ENCODE assay signal across 31 mouse cellular contexts in genomic region chr16:62327378-62328036, GRCm38 (mm10).
DNase-seq lines count a peak whose midpoint lies in the region; ATAC-seq and TF ChIP-seq lines count a peak whose summit lies in the region.
"Had no signal": no experiment of that assay in that cellular context is flagged by ENCODE, and none has a peak within 500 bp of the region (broad histone marks: within the 10 kb centered on the region; RNA-seq: fewer than 3 reads in every experiment).

No protein-coding gene starts in this region.

- no peaks in the 10 kb centered on the region for H3K9me3 ChIP-seq in forebrain, embryonic 14.5 days (replicated peaks; ENCODE audit: control insufficient read depth, low read length)
- no peaks in the 10 kb centered on the region for H3K9me3 ChIP-seq in forebrain, embryonic 15.5 days
- no peaks in the 10 kb centered on the region for H3K9me3 ChIP-seq in limb, embryonic 13.5 days
- H3K9me3 ChIP-seq in limb, embryonic 10.5 days (replicated peaks) = no peaks in the 10 kb centered on the region
- H3K9me3 ChIP-seq: limb, embryonic 15.5 days; liver, embryonic 13.5 days; midbrain, embryonic 13.5 days had no signal

- peak; percentile 55; the same call in 1 of the 2 replicates for ATAC-seq in forebrain, embryonic 14.5 days
- no peak; the same call in 1 of the 2 replicates for ATAC-seq in forebrain, embryonic 15.5 days (replicated peaks)
- ATAC-seq in limb, embryonic 13.5 days (ENCODE audit: low FRiP score, low read depth) = 0 out of 2 replicates have a peak, but pooled peaks have one; percentile 19
- ATAC-seq: intestine, embryonic 16.5 days; lung, postnatal 0 days; midbrain, embryonic 13.5 days; Patski had no signal

- DNase-seq in embryo, embryonic 11 days = peak; percentile 2
- DNase-seq in embryo, embryonic 10.5 days (ENCODE audit: low spot score) = no peak
- peak; percentile 34 for DNase-seq in forebrain, embryonic 14.5 days (ENCODE audit: low spot score)
- no peak for DNase-seq in limb, embryonic 10.5 days (ENCODE audit: low spot score)
- DNase-seq in brain, embryonic 14.5 days (ENCODE audit: low read depth) = peak; percentile 67
- no peak for DNase-seq in kidney, postnatal 4 days
- DNase-seq: adrenal gland, postnatal 10 days; cerebellum, adult 2 months; cerebellum, postnatal 36 days; gastrocnemius, adult 2 months; gastrocnemius, postnatal 36 days; heart, adult 18-20 months; heart, postnatal 36 days; kidney, adult 8-10 months; kidney, postnatal 10 days; liver, embryonic 13.5 days; lung, adult 18-20 months; lung, postnatal 4 days; right cerebral cortex, postnatal 4 days; thymus, adult 18-20 months; thymus, postnatal 25 days had no signal

- 29% methylated on average over 5 of the region's 5 CpGs for WGBS in forebrain, embryonic 14.5 days
- 22% methylated on average over 5 of the region's 5 CpGs for WGBS in forebrain, embryonic 15.5 days
- WGBS in limb, embryonic 13.5 days = 36% methylated on average over 5 of the region's 5 CpGs
- WGBS in limb, embryonic 10.5 days = 60% methylated on average over 5 of the region's 5 CpGs

- H3K9ac ChIP-seq in forebrain, embryonic 14.5 days (ENCODE audit: low read length) = no peak overlapping the region
- H3K9ac ChIP-seq in forebrain, embryonic 15.5 days (replicated peaks) = no peak overlapping the region
- no peak overlapping the region for H3K9ac ChIP-seq in limb, embryonic 13.5 days
- H3K9ac ChIP-seq: limb, embryonic 15.5 days; liver, embryonic 13.5 days; midbrain, embryonic 13.5 days had no signal

- TF ChIP-seq CTCF in brain, embryonic 14.5 days (IDR thresholded peaks at IDR 0.05; ENCODE audit: borderline replicate concordance, extremely low read depth, insufficient read depth, insufficient read length) = no peak

- no peak overlapping the region for H3K27ac ChIP-seq in forebrain, embryonic 14.5 days (ENCODE audit: low read depth, low read length)
- no peak overlapping the region for H3K27ac ChIP-seq in forebrain, embryonic 15.5 days (replicated peaks)
- H3K27ac ChIP-seq in limb, embryonic 13.5 days = no peak overlapping the region
- no peak overlapping the region for H3K27ac ChIP-seq in limb, embryonic 10.5 days
- H3K27ac ChIP-seq: gastrocnemius, adult 2 months; limb, embryonic 15.5 days; liver, embryonic 13.5 days; midbrain, embryonic 13.5 days; stomach, postnatal 0 days had no signal

- H3K4me2 ChIP-seq in forebrain, embryonic 14.5 days (ENCODE audit: low read length) = no peak overlapping the region
- no peak overlapping the region for H3K4me2 ChIP-seq in forebrain, embryonic 15.5 days (replicated peaks)
- H3K4me2 ChIP-seq in limb, embryonic 13.5 days (replicated peaks) = no peak overlapping the region
- H3K4me2 ChIP-seq: heart, embryonic 11.5 days; limb, embryonic 15.5 days; liver, embryonic 13.5 days; midbrain, embryonic 13.5 days had no signal

- H3K4me3 ChIP-seq in forebrain, embryonic 14.5 days (ENCODE audit: low read depth, low read length) = no peak overlapping the region
- no peak overlapping the region for H3K4me3 ChIP-seq in forebrain, embryonic 15.5 days
- H3K4me3 ChIP-seq in limb, embryonic 13.5 days = no peak overlapping the region
- no peak overlapping the region for H3K4me3 ChIP-seq in limb, embryonic 10.5 days
- H3K4me3 ChIP-seq: gastrocnemius, adult 2 months; limb, embryonic 15.5 days; liver, embryonic 13.5 days; megakaryocyte, embryonic 14.5 days; midbrain, embryonic 13.5 days had no signal

- TF ChIP-seq POLR2A in brain, embryonic 14.5 days (IDR thresholded peaks at IDR 0.05; ENCODE audit: borderline replicate concordance, extremely low read depth, insufficient read depth, insufficient read length, poor library complexity, severe bottlenecking) = no peak

- H3K27me3 ChIP-seq in forebrain, embryonic 14.5 days (replicated peaks; ENCODE audit: control insufficient read depth, insufficient read depth, low read length) = no peaks in the 10 kb centered on the region
- H3K27me3 ChIP-seq in forebrain, embryonic 15.5 days = no peaks in the 10 kb centered on the region
- no peaks in the 10 kb centered on the region for H3K27me3 ChIP-seq in limb, embryonic 13.5 days
- H3K27me3 ChIP-seq in limb, embryonic 10.5 days (ENCODE audit: low read depth, poor library complexity, severe bottlenecking) = no peaks in the 10 kb centered on the region
- H3K27me3 ChIP-seq: limb, embryonic 15.5 days; liver, embryonic 13.5 days; megakaryocyte, embryonic 14.5 days; midbrain, embryonic 13.5 days; Patski had no signal

- H3K4me1 ChIP-seq in forebrain, embryonic 14.5 days (ENCODE audit: control insufficient read depth, insufficient read depth, low read length) = no peaks in the 10 kb centered on the region
- H3K4me1 ChIP-seq in forebrain, embryonic 15.5 days = no peaks in the 10 kb centered on the region; the same call in 1 of the 2 replicates
- H3K4me1 ChIP-seq in limb, embryonic 13.5 days = no peaks in the 10 kb centered on the region; the same call in 1 of the 2 replicates
- H3K4me1 ChIP-seq in limb, embryonic 10.5 days = peaks cover 8% of the 10 kb centered on the region; the same call in 1 of the 2 replicates
- H3K4me1 ChIP-seq: limb, embryonic 15.5 days; liver, embryonic 13.5 days; megakaryocyte, embryonic 14.5 days; midbrain, embryonic 13.5 days had no signal

- H3K36me3 ChIP-seq in forebrain, embryonic 14.5 days (ENCODE audit: control insufficient read depth, insufficient read depth, low read length) = no peaks in the 10 kb centered on the region
- H3K36me3 ChIP-seq in forebrain, embryonic 15.5 days = no peaks in the 10 kb centered on the region
- no peaks in the 10 kb centered on the region for H3K36me3 ChIP-seq in limb, embryonic 13.5 days
- H3K36me3 ChIP-seq in limb, embryonic 10.5 days = no peaks in the 10 kb centered on the region
- H3K36me3 ChIP-seq: limb, embryonic 15.5 days; liver, embryonic 13.5 days; midbrain, embryonic 13.5 days had no signal

Comparison
In these comparisons a context has a peak if more than half of its experiments do, and no peak if none do; other contexts are left out.
1. DNase-seq: peak in embryo, embryonic 11 days (single experiment), forebrain, embryonic 14.5 days (single experiment) and brain, embryonic 14.5 days (single experiment); none in embryo, embryonic 10.5 days (single experiment), limb, embryonic 10.5 days (single experiment) and kidney, postnatal 4 days (0 of 2).